Mouse (Mus musculus) spleen, postnatal 10 days (tissue): Measurements from ENCODE around the gene I0C0044D17Rik.

Source experiments
- DNase-seq, 2 experiments: peaks; one replicate each; pipeline ENCODE4 v3.0.0; 2021 to 2022; ENCODE audit warnings: low spot score in 2 of 2

The I0C0044D17Rik gene

GRCm38 (mm10) chr4:98777464-98777863, 46.2 kb downstream of the I0C0044D17Rik start:
- no peak for DNase-seq

GRCm38 (mm10) chr4:98776721-98777427, 46.8 kb downstream of the I0C0044D17Rik start:
- no peak for DNase-seq

DNA sequence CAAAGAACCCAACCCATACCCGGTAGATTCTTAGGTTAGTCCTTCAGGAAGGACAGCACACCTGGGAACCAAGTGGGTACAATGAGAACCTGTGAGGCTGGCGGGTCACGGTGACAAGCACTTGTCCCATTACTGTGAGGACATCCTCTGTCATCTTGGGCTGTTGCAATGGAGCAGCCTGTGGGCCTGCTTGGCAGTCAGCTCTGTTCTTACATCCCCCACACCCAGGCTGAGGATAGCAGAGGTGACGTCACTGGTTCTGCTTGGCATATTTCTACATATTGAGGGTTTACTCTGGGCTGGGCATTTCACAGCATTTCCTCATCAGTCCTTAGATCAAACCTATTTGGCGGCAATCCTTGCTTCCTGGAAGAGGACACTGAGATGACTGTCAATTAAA, 49.9 kb downstream of the I0C0044D17Rik start:
- no peak for DNase-seq
